Mouse (Mus musculus) kidney, postnatal 4 days (tissue): ENCODE results near the gene Mfsd7a.
A peak's percentile ranks its signal among the peaks of the same experiment; 100 is the strongest.

ENCODE experiments used
- DNase-seq, 2 experiments: peaks; one replicate each; pipeline ENCODE4 v3.0.0; 2021; ENCODE audit warnings: mixed read lengths in 2 of 2

The Mfsd7a gene

GRCm38 (mm10) chr5:108431196-108431595, 17.5 kb downstream of the Mfsd7a start:
- no peak for DNase-seq

DNA sequence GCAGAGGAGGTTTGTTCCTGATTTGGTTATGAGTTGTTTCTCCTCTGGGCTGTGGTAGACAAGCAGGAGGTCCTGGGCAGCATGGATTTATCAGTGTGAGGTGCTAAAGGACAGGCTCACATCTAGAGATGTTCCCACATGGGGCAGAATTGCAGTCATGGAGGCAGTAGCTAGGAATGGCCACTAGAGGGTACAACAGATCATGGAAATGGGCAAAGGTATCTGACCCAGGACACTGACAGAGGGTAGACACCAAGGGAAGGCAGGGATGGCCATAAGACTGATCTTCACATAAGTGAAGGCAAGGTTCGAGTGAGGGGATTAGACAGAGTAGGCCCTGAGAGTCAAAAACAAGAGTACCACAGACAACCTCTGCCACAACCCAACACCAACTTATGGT, 21.5 kb downstream of the Mfsd7a start:
- peak; percentile 53 to 64 for DNase-seq

DNA sequence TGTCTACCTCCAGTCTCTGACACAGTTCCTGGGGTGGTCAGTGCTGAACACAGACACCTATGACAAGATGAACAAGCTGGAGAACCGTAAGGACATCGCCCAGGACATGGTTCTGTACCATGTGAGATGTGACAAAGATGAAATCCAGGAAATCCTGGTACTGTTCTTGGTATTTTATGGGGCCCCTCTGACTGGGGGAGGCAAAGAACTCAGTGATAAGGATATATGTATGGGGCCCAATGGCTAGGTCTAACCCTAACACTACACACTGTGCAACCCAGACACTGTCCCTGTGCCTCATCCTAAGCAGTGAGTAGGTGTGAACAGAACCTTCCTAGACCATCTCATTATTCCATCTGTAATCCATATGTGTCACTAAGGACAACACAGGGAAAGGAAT, 25.3 kb downstream of the Mfsd7a start:
- no peak for DNase-seq

DNA sequence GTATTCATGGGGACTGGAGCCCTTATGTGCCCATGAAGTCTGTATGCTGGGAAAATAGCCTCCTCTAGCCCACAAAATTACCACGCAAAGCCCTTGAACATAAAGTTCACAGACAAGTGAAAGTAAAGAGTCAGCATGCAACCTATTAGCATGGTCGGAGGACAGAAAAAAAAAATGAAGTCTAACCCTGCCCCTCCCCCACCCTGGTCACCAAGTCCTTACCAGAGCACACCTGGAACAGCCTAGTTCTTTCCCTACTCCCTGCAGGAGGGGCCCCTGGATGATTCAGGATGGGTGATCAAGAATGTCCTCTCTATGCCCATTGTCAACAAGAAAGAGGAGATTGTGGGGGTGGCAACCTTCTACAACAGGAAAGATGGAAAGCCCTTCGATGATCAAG, 25.9 kb downstream of the Mfsd7a start:
- DNase-seq: no peak

DNA sequence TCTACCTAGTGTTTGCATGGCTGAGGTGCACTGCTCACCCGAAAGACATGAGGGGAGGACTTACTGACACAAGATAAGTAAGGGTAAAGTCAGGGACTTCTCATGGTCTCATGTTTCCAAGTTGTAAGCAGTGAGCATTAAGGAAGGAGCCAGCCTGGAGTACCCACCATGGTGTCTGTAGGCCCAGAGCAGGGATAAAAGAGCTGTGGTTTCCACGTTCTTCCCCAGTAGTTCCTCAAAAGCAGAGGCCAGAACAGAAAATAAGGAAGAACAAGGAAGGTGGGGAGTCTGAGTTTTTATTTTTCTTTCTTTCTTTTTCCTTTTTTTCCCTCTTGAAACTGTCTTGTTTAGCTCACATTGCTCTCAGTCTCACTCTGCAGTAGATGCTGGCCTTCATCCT, 34.0 kb downstream of the Mfsd7a start:
- DNase-seq: no peak

- DNase-seq: no peak
Observed at GRCm38 (mm10) chr5:108406977-108407376, 41.7 kb downstream of the Mfsd7a start.

- no peak for DNase-seq
Observed at GRCm38 (mm10) chr5:108405460-108405859, 43.2 kb downstream of the Mfsd7a start.

DNA sequence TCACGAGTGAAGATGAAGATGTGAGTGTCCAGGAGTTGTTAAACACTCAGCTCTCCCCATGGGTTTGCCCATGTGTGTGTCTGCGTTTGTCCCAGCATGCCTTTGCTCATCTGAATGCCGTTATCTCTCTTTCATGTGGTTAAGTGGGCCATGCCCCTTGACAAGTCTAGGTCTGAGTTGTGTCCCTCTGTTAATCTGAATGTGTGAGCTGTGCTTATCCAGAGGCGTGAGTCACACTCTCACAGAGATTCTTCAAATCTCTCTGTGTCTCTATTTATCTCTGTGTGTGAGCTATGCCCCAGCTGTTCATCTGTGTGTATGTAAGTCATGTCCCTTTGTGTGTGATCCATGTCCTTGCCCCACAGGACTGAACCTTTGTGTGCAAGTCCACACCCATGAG, 45.2 kb downstream of the Mfsd7a start:
- no peak for DNase-seq
